Mouse (Mus musculus): ENCODE data around the gene Gm5565. TPM values are rescaled to one million over a fixed set of nuclear protein-coding genes. Genes with fewer than 3 reads are reported as not detected.

Gene Gm5565
- polyA plus RNA-seq, 1 experiment from 2014 or later, result not detected

Other genes with a start within 250 kb of the Gm5565 start
- not detected in 2 replicates for gene Cyp3a25, start 150.9 kb downstream of the Gm5565 start, polyA plus RNA-seq (2014; fragmentation: Nextera tagmentation; extraction: Ambion mirVana)
- gene Cyp3a59, start 81.3 kb downstream of the Gm5565 start, polyA plus RNA-seq (2014; fragmentation: Nextera tagmentation; extraction: Ambion mirVana), result not detected in 2 replicates
- gene Gm6309, start 10.2 kb upstream of the Gm5565 start, polyA plus RNA-seq (2014; fragmentation: Nextera tagmentation; extraction: Ambion mirVana), result not detected in 2 replicates
- not detected in 2 replicates for gene 1700001J03Rik, start 24.8 kb upstream of the Gm5565 start, polyA plus RNA-seq (2014; fragmentation: Nextera tagmentation; extraction: Ambion mirVana)
- 22.7 TPM in 2 replicates for gene Rnf6, start 61.0 kb upstream of the Gm5565 start, polyA plus RNA-seq (2014; fragmentation: Nextera tagmentation; extraction: Ambion mirVana)
- 36.0 and 38.4 TPM in 2 replicates for gene Cdk8, start 70.7 kb upstream of the Gm5565 start, polyA plus RNA-seq (2014; fragmentation: Nextera tagmentation; extraction: Ambion mirVana)
- gene Wasf3, start 224.4 kb upstream of the Gm5565 start, polyA plus RNA-seq (2014; fragmentation: Nextera tagmentation; extraction: Ambion mirVana), result 6.4 and 6.6 TPM in 2 replicates

All from neural tube, embryonic 11.5 days (tissue).